Mouse (Mus musculus) megakaryocyte, embryonic 14.5 days (primary cell): Measurements from ENCODE around the gene Asap2. TPM values are rescaled to one million over a fixed set of nuclear protein-coding genes. Genes with fewer than 3 reads are reported as not detected.

Source experiments
- H3K27me3 ChIP-seq: replicated peaks from 2 replicates; pipeline ENCODE3; 2012; ENCODE audit warnings: inconsistent platforms
- H3K36me3 ChIP-seq: replicated peaks from 2 replicates; pipeline ENCODE3; 2012; ENCODE audit warnings: low read length, inconsistent platforms, mixed read lengths
- H3K4me1 ChIP-seq: 2 replicates; pipeline ENCODE4 v1.6.1; 2012; ENCODE audit warnings: inconsistent platforms
- H3K4me3 ChIP-seq: replicated peaks from 2 replicates; pipeline ENCODE3; 2012; ENCODE audit warnings: moderate library complexity, mild to moderate bottlenecking, inconsistent platforms
- H3K9me3 ChIP-seq: 2 replicates; pipeline ENCODE4 v1.6.1; 2012; ENCODE audit warnings: inconsistent platforms
- FLI1 ChIP-seq: IDR thresholded peaks from 2 replicates; pipeline ENCODE4 v1.6.1; 2012; ENCODE audit warnings: low read length, inconsistent platforms, mixed read lengths
- GATA1 ChIP-seq: IDR thresholded peaks from 3 replicates; pipeline ENCODE4 v1.6.1; 2012; ENCODE audit warnings: mixed read lengths, low read length, inconsistent platforms, borderline replicate concordance
- polyA plus RNA-seq: library from polyadenylated mRNA; stranded (reverse); fragments of >175 nt; gene quantifications from 2 replicates; pipeline ENCODE4 v1.2.3, GENCODE M21; 2012; ENCODE audit warnings: low replicate concordance; ENCODE audit not compliant: insufficient read depth

Asap2 gene
- polyA plus RNA-seq, 1 experiment = 26.1 TPM

- Histone ChIP-seq H3K36me3 (peaks cover 64% of the 10 kb centered on the region), H3K4me1 (peaks cover 28% of the 10 kb centered on the region), H3K27me3 (no peaks in the 10 kb centered on the region), H3K9me3 (no peaks in the 10 kb centered on the region), H3K4me3 (no peak overlapping the region)
- TF ChIP-seq FLI1 (no peak), GATA1 (no peak)
These were observed 287.1 kb downstream of the Asap2 start for GRCm38 (mm10) chr12:21277352-21277864.

GRCm38 (mm10) chr12:21284761-21285441 is 294.6 kb downstream of the Asap2 start, which contains the start of gene Cpsf3:
Gene Cpsf3 (plus strand): TSS chr12:21285391.
- no peaks in the 10 kb centered on the region for H3K27me3 ChIP-seq
- H3K36me3 ChIP-seq = peaks cover 23% of the 10 kb centered on the region
- no peak for TF ChIP-seq FLI1
- no peak for TF ChIP-seq GATA1
- peak within 1 kb of the TSS; percentile 90 for H3K4me3 ChIP-seq
- no peaks in the 10 kb centered on the region for H3K9me3 ChIP-seq
- H3K4me1 ChIP-seq = peaks cover 56% of the 10 kb centered on the region

- no peak for TF ChIP-seq FLI1
- TF ChIP-seq GATA1 = no peak
- Histone ChIP-seq H3K9me3 (no peaks in the 10 kb centered on the region), H3K4me1 (peaks cover 64% of the 10 kb centered on the region), H3K27me3 (no peaks in the 10 kb centered on the region), H3K4me3 (peak overlapping the region; percentile 90), H3K36me3 (peaks cover 31% of the 10 kb centered on the region)
These were observed 295.4 kb downstream of the Asap2 start for GRCm38 (mm10) chr12:21285508-21286242.

GRCm38 (mm10) chr12:21286243-21286622 is 296.0 kb downstream of the Asap2 start, which contains the start of gene Itgb1bp1:
Gene Itgb1bp1 (minus strand): TSS chr12:21286284.
- Histone ChIP-seq H3K27me3 (no peaks in the 10 kb centered on the region), H3K36me3 (peaks cover 36% of the 10 kb centered on the region), H3K4me3 (peak within 1 kb of the TSS; percentile 90), H3K4me1 (peaks cover 64% of the 10 kb centered on the region), H3K9me3 (no peaks in the 10 kb centered on the region)
- peak; percentile 86; the same call in 1 of the 2 replicates for TF ChIP-seq FLI1
- no peak for TF ChIP-seq GATA1

- Histone ChIP-seq H3K4me1 (peaks cover 64% of the 10 kb centered on the region), H3K27me3 (no peaks in the 10 kb centered on the region), H3K36me3 (peaks cover 39% of the 10 kb centered on the region), H3K9me3 (no peaks in the 10 kb centered on the region), H3K4me3 (peak overlapping the region; percentile 90)
- TF ChIP-seq GATA1 = no peak
- no peak for TF ChIP-seq FLI1
These were observed 296.7 kb downstream of the Asap2 start for GRCm38 (mm10) chr12:21286712-21287650.

- H3K27me3 ChIP-seq = no peaks in the 10 kb centered on the region
- peaks cover 57% of the 10 kb centered on the region for H3K4me1 ChIP-seq
- TF ChIP-seq FLI1 = no peak
- TF ChIP-seq GATA1 = no peak
- no peaks in the 10 kb centered on the region for H3K9me3 ChIP-seq
- H3K4me3 ChIP-seq = no peak overlapping the region
- H3K36me3 ChIP-seq = peaks cover 51% of the 10 kb centered on the region
These were observed 298.6 kb downstream of the Asap2 start for GRCm38 (mm10) chr12:21288716-21289395.

- H3K4me1 ChIP-seq = peaks cover 50% of the 10 kb centered on the region
- H3K36me3 ChIP-seq = peaks cover 59% of the 10 kb centered on the region
- TF ChIP-seq FLI1 (no peak), GATA1 (no peak)
- H3K4me3 ChIP-seq = no peak overlapping the region
- H3K9me3 ChIP-seq = no peaks in the 10 kb centered on the region
- no peaks in the 10 kb centered on the region for H3K27me3 ChIP-seq
These were observed 299.4 kb downstream of the Asap2 start for GRCm38 (mm10) chr12:21289651-21290050.

- Histone ChIP-seq H3K27me3 (no peaks in the 10 kb centered on the region), H3K36me3 (peaks cover 94% of the 10 kb centered on the region), H3K4me1 (peaks cover 4% of the 10 kb centered on the region; the same call in 1 of the 2 replicates), H3K9me3 (no peaks in the 10 kb centered on the region), H3K4me3 (no peak overlapping the region)
- TF ChIP-seq FLI1 (no peak), GATA1 (no peak)
These were observed 308.6 kb downstream of the Asap2 start for GRCm38 (mm10) chr12:21298856-21299255.

GRCm38 (mm10) chr12:21301324-21301723 is 311.1 kb downstream of the Asap2 start:
- H3K36me3 ChIP-seq = peaks cover 92% of the 10 kb centered on the region
- TF ChIP-seq FLI1 (no peak), GATA1 (no peak)
- no peak overlapping the region for H3K4me3 ChIP-seq
- H3K9me3 ChIP-seq = no peaks in the 10 kb centered on the region
- H3K27me3 ChIP-seq = no peaks in the 10 kb centered on the region
- H3K4me1 ChIP-seq = peaks cover 4% of the 10 kb centered on the region; the same call in 1 of the 2 replicates
